Mouse (Mus musculus): ENCODE data around the gene Ip6k3. TPM values are rescaled to one million over a fixed set of nuclear protein-coding genes. Genes with fewer than 3 reads are reported as not detected.

Ip6k3 gene
- total RNA-seq, 1 experiment from 2014 or later = 0.56 TPM

- DNase-seq = no peak
Measured at GRCm38 (mm10) chr17:27182401-27182800, 14.8 kb upstream of the Ip6k3 start.

GRCm38 (mm10) chr17:27181666-27182065 lies 14.1 kb upstream of the Ip6k3 start:
- DNase-seq = peak; percentile 58

GRCm38 (mm10) chr17:27179681-27180280 lies 12.2 kb upstream of the Ip6k3 start:
- no peak for DNase-seq

- DNase-seq = no peak
Measured at GRCm38 (mm10) chr17:27178427-27179177, 11.0 kb upstream of the Ip6k3 start.

- DNase-seq = no peak
Measured at GRCm38 (mm10) chr17:27178019-27178418, 10.4 kb upstream of the Ip6k3 start.

- DNase-seq = no peak
Measured at GRCm38 (mm10) chr17:27176754-27177153, 9.2 kb upstream of the Ip6k3 start.

- DNase-seq = no peak
Measured at GRCm38 (mm10) chr17:27176287-27176686, 8.7 kb upstream of the Ip6k3 start.

GRCm38 (mm10) chr17:27175196-27175874 lies 7.7 kb upstream of the Ip6k3 start:
- DNase-seq = no peak

GRCm38 (mm10) chr17:27173715-27174114 lies 6.1 kb upstream of the Ip6k3 start:
- no peak for DNase-seq

- DNase-seq = no peak
Measured at GRCm38 (mm10) chr17:27172459-27172858, 4.9 kb upstream of the Ip6k3 start.

GRCm38 (mm10) chr17:27171121-27171520 lies 3.5 kb upstream of the Ip6k3 start:
- peak; percentile 66 for DNase-seq

GRCm38 (mm10) chr17:27169952-27170695 lies 2.5 kb upstream of the Ip6k3 start:
- no peak for DNase-seq

- DNase-seq = no peak
Measured at GRCm38 (mm10) chr17:27168569-27168968, 974 bp upstream of the Ip6k3 start.

GRCm38 (mm10) chr17:27166901-27167300 lies 694 bp downstream of the Ip6k3 start:
- no peak for DNase-seq

GRCm38 (mm10) chr17:27165054-27165773 lies 2.4 kb downstream of the Ip6k3 start:
- DNase-seq = peak; percentile 77

- peak; percentile 73 for DNase-seq
Measured at GRCm38 (mm10) chr17:27160905-27161304, 6.7 kb downstream of the Ip6k3 start.

- DNase-seq = peak; percentile 46
Measured at GRCm38 (mm10) chr17:27159169-27159568, 8.4 kb downstream of the Ip6k3 start.

- peak; percentile 25 for DNase-seq
Measured at GRCm38 (mm10) chr17:27158439-27158838, 9.2 kb downstream of the Ip6k3 start.

- no peak for DNase-seq
Measured at GRCm38 (mm10) chr17:27155752-27156151, 11.8 kb downstream of the Ip6k3 start.

- DNase-seq = no peak
Measured at GRCm38 (mm10) chr17:27154881-27155280, 12.7 kb downstream of the Ip6k3 start.

GRCm38 (mm10) chr17:27154256-27154655 lies 13.3 kb downstream of the Ip6k3 start:
- peak; percentile 40 for DNase-seq

GRCm38 (mm10) chr17:27153773-27154193 lies 13.8 kb downstream of the Ip6k3 start:
- DNase-seq = peak; percentile 89

All from adrenal gland, postnatal 14 days (tissue).